Mouse (Mus musculus): Measurements from ENCODE around the gene Dnajb13. TPM values are rescaled to one million over a fixed set of nuclear protein-coding genes. Genes with fewer than 3 reads are reported as not detected.
A peak's percentile ranks its signal among the peaks of the same experiment; 100 is the strongest.

The Dnajb13 gene
- polyA plus RNA-seq, 1 experiment: 3.0 TPM

DNA sequence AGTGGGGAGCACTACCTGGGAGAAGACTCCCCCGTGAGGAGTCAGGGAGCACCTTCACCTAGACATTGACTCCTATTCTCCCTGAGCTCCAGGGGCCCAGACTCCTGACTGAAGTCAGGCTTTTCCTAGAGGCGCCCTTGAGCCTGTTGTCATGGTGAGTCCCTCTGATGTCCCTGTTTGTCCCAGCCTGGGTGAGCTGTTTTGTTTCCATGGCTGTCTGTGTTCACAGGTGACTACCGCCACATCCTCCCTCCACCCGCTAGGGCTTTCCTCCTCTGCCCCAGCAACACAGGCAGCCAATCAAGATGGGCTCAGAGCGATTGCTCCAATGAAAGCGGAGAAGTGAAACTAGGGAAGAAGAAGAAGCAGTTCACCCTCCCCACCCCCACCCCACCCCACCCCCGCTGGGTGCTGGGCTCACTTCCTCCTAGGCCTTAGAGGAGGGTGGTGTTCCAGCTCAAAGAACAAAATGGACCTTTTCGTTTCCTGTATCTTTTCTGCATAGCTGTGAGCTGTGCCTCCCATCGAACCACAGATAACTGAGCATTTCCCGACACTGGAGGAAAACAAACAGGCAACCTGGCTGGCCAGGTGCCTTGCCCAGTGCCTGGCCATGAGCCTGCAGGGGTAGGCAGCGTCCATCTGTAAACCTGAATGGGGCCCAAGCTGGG is 19.0 kb downstream of the Dnajb13 start:
- WGBS: 6% methylated on average over 11 of the region's 11 CpGs
- H3K4me1 ChIP-seq (replicated peaks; ENCODE audit: control insufficient read depth, insufficient read depth, low read length): peaks cover 30% of the 10 kb centered on the region

DNA sequence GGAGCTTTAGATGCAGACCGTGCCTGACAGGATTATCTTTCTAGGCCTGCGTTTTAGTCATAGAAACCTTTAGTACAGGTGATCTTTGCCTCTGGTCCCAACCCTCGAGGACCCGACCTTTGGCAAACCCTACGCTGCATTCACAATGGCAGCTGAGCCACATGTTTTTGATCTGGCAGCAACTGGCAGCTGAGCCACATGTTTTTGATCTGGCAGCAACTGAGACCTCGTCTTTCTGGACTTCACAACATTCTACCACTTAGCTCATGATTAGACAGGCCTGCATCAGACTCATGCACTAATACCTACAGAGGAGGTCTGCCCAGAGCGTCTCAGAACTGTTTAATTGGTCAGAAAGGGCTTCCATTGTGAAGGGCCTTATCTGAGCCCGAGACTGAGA is 19.7 kb downstream of the Dnajb13 start:
- Histone ChIP-seq H3K36me3 (ENCODE audit: control insufficient read depth, insufficient read depth, low read length) (peaks cover 41% of the 10 kb centered on the region), H3K27ac (ENCODE audit: control insufficient read depth, insufficient read depth, low read length) (peak overlapping the region; percentile 92), H3K4me1 (replicated peaks; ENCODE audit: control insufficient read depth, insufficient read depth, low read length) (peaks cover 30% of the 10 kb centered on the region), H3K27me3 (ENCODE audit: control insufficient read depth, insufficient read depth, low read length) (no peaks in the 10 kb centered on the region), H3K4me3 (ENCODE audit: control insufficient read depth, insufficient read depth, low read length) (peak overlapping the region; percentile 70)
- DNase-seq: peak; percentile 56
- no peak for TF ChIP-seq POLR2A (IDR thresholded peaks at IDR 0.05; ENCODE audit: control insufficient read depth, extremely low read depth, insufficient read depth, low read length, poor library complexity)
- TF ChIP-seq CTCF (IDR thresholded peaks at IDR 0.05; ENCODE audit: borderline replicate concordance, control insufficient read depth, extremely low read depth, insufficient read depth, low read length, poor library complexity): no peak
- WGBS: 9% methylated on average over 8 of the region's 8 CpGs

More for the DNA sequence above, 19.0 kb downstream of the Dnajb13 start:
- Histone ChIP-seq H3K27me3 (ENCODE audit: control insufficient read depth, insufficient read depth, low read length) (no peaks in the 10 kb centered on the region), H3K36me3 (ENCODE audit: control insufficient read depth, insufficient read depth, low read length) (peaks cover 45% of the 10 kb centered on the region), H3K27ac (ENCODE audit: control insufficient read depth, insufficient read depth, low read length) (peak overlapping the region; percentile 95), H3K4me3 (ENCODE audit: control insufficient read depth, insufficient read depth, low read length) (peak overlapping the region; percentile 70)
- peak; percentile 64 for TF ChIP-seq POLR2A (IDR thresholded peaks at IDR 0.05; ENCODE audit: control insufficient read depth, extremely low read depth, insufficient read depth, low read length, poor library complexity)
- TF ChIP-seq CTCF (IDR thresholded peaks at IDR 0.05; ENCODE audit: borderline replicate concordance, control insufficient read depth, extremely low read depth, insufficient read depth, low read length, poor library complexity): no peak
- peak; percentile 91 for DNase-seq

DNA sequence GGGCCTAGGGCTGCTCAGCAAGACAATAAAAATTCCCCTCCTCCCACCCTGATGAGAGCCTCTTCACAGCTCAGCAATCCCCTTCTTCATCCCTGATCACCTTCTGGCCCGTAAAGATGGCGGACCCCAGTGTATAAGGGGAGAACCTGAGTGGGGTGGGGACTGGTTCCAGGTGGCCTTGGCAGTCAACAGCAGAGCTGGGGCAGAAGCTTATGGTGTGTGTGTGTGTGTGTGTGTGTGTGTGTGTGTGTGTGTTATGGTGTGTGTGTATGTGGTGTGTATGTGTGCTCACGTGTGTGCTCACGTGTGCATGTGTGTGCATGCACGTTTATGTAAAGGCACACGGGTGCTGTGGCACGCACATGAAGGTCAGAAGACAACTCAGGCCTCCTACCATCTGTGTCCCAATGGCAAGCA is 20.3 kb downstream of the Dnajb13 start:
- Histone ChIP-seq H3K27me3 (ENCODE audit: control insufficient read depth, insufficient read depth, low read length) (no peaks in the 10 kb centered on the region), H3K4me3 (ENCODE audit: control insufficient read depth, insufficient read depth, low read length) (peak overlapping the region; percentile 70), H3K4me1 (replicated peaks; ENCODE audit: control insufficient read depth, insufficient read depth, low read length) (peaks cover 30% of the 10 kb centered on the region), H3K36me3 (ENCODE audit: control insufficient read depth, insufficient read depth, low read length) (peaks cover 35% of the 10 kb centered on the region), H3K27ac (ENCODE audit: control insufficient read depth, insufficient read depth, low read length) (peak overlapping the region; percentile 92)
- DNase-seq: peak; percentile 40
- TF ChIP-seq CTCF (IDR thresholded peaks at IDR 0.05; ENCODE audit: borderline replicate concordance, control insufficient read depth, extremely low read depth, insufficient read depth, low read length, poor library complexity) (no peak), POLR2A (IDR thresholded peaks at IDR 0.05; ENCODE audit: control insufficient read depth, extremely low read depth, insufficient read depth, low read length, poor library complexity) (no peak)
- 13% methylated on average over 7 of the region's 7 CpGs for WGBS

DNA sequence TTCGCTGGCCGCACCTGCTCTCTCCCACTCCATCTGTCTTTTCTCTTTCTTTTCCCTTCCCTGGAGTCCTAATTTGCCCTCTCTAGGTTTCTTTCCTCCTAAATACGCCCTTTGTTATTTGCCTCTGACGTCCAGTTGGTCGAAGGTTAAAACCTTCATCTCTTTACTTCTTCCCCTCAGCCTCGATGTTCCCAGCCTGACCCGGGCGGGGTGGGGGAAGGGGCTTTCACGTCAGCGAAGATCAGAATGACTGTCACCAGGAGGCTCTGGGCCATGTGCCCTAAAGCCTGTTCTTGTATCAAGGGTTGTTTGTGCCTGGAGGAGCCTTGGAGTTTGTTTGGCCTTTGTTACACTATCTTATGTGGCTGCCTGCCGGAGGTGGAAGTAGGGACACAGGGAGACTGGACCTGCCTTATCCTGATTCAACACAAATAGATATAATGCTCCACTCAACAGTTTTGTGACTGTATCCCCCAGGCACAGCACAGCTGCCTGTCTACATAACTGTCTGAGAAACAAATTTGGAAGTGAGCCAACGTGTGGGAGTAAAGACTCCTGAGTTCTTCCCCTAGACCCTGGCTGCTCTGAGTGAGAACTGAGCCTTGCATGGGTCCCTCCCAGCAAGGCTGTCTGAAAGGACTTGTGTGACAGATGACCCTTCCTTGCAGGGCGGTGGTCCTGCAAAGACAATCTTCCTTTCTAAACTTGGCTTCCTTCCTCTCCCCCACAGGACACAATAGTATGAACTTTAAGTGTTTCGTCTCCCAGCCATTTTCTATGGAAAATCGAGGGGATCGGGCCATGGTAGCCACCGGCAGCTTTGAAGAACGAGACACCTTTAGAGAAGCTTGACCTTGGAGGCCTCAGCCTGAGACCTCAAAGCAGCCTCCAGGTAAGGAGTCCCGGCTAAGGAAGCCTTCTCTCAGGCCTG is 21.0 kb downstream of the Dnajb13 start:
- Histone ChIP-seq H3K27me3 (ENCODE audit: control insufficient read depth, insufficient read depth, low read length) (no peaks in the 10 kb centered on the region), H3K4me1 (replicated peaks; ENCODE audit: control insufficient read depth, insufficient read depth, low read length) (peaks cover 30% of the 10 kb centered on the region), H3K27ac (ENCODE audit: control insufficient read depth, insufficient read depth, low read length) (peak overlapping the region; percentile 92), H3K4me3 (ENCODE audit: control insufficient read depth, insufficient read depth, low read length) (peak overlapping the region; percentile 70), H3K36me3 (ENCODE audit: control insufficient read depth, insufficient read depth, low read length) (peaks cover 28% of the 10 kb centered on the region)
- DNase-seq: peak; percentile 61
- TF ChIP-seq POLR2A (IDR thresholded peaks at IDR 0.05; ENCODE audit: control insufficient read depth, extremely low read depth, insufficient read depth, low read length, poor library complexity): no peak
- WGBS: 6% methylated on average over 19 of the region's 19 CpGs

DNA sequence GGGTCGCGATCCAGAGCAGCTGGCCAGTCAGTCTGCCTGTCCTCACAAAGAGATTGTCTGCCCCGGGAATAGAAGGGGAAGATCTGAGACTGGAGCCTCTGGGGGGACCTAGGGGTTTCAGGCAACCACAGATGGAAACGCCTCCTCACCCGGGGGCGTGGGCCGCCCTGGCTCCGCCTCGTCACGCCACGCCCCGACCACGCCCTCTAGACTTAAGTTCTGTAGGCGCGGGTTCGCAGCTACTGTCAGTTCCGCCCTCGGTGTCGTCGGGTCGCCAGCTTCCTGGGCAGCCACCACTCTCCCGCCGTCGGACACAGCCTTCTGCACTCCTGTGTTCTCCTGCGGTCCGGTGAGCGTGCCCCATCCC is 21.7 kb downstream of the Dnajb13 start, which contains the start of gene Ucp2:
Gene Ucp2, plus strand, starts transcription at position 221 of the 367 bp plus-strand sequence.
- WGBS: 0% methylated on average over 27 of the region's 27 CpGs
- Histone ChIP-seq H3K36me3 (ENCODE audit: control insufficient read depth, insufficient read depth, low read length) (peaks cover 22% of the 10 kb centered on the region), H3K27me3 (ENCODE audit: control insufficient read depth, insufficient read depth, low read length) (no peaks in the 10 kb centered on the region), H3K4me3 (ENCODE audit: control insufficient read depth, insufficient read depth, low read length) (peak within 1 kb of the TSS; percentile 70), H3K4me1 (replicated peaks; ENCODE audit: control insufficient read depth, insufficient read depth, low read length) (peaks cover 34% of the 10 kb centered on the region), H3K27ac (ENCODE audit: control insufficient read depth, insufficient read depth, low read length) (peak within 1 kb of the TSS; percentile 92)
- peak; percentile 97 for DNase-seq
- TF ChIP-seq POLR2A (IDR thresholded peaks at IDR 0.05; ENCODE audit: control insufficient read depth, extremely low read depth, insufficient read depth, low read length, poor library complexity) (peak; percentile 98), CTCF (IDR thresholded peaks at IDR 0.05; ENCODE audit: borderline replicate concordance, control insufficient read depth, extremely low read depth, insufficient read depth, low read length, poor library complexity) (0 out of 2 replicates have a peak, but pooled peaks have one; percentile 19)

DNA sequence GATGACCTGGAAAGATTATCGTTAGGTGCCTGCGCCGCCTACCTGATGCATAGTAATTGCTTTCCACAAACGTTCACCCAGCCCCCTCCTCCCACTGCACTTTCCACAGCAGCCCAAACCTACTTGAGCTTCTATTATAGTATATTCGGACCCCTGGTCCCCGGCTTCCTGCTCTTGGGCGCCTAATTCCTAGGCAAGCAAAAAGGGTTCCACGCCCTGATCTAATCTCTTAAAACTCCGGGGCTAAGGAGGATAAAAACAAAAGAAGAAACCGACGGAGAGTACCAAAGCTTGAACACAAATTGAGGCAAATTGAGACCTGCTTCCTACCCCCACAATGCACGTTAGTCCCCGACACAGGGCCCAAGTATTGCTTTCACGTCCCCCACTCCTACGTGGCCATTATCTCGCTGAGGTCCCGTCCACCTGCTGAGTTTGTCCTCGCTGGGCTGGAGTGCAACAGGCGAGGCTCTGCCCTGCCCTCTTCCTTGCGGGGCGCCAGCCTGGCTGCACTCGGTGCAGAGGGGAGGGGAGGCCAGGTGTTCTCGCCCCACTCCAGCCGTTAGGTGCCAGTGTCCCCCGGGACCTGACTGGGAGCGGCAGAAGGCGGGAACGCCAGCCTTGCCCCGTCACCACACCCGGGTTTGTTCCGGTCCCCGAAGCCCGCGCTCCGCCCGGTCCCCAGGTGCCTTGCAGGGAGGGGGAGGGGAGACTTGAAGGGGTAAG is 22.2 kb downstream of the Dnajb13 start:
- DNase-seq: peak; percentile 52
- Histone ChIP-seq H3K36me3 (ENCODE audit: control insufficient read depth, insufficient read depth, low read length) (peaks cover 16% of the 10 kb centered on the region), H3K27ac (ENCODE audit: control insufficient read depth, insufficient read depth, low read length) (peak overlapping the region; percentile 42), H3K4me3 (ENCODE audit: control insufficient read depth, insufficient read depth, low read length) (peak overlapping the region; percentile 70), H3K27me3 (ENCODE audit: control insufficient read depth, insufficient read depth, low read length) (no peaks in the 10 kb centered on the region), H3K4me1 (replicated peaks; ENCODE audit: control insufficient read depth, insufficient read depth, low read length) (peaks cover 32% of the 10 kb centered on the region)
- 1% methylated on average over 36 of the region's 36 CpGs for WGBS
- TF ChIP-seq CTCF (IDR thresholded peaks at IDR 0.05; ENCODE audit: borderline replicate concordance, control insufficient read depth, extremely low read depth, insufficient read depth, low read length, poor library complexity) (no peak), POLR2A (IDR thresholded peaks at IDR 0.05; ENCODE audit: control insufficient read depth, extremely low read depth, insufficient read depth, low read length, poor library complexity) (no peak)

Measured in thymus, adult 2 months (tissue).